Mouse (Mus musculus): ENCODE results near the gene Nubpl. TPM values are rescaled to one million over a fixed set of nuclear protein-coding genes. Genes with fewer than 3 reads are reported as not detected.

Nubpl gene
- polyA plus RNA-seq, 1 experiment from 2014 or later = 9.9 TPM

GRCm38 (mm10) chr12:52146639-52147038 lies 49.1 kb downstream of the Nubpl start:
- DNase-seq (ENCODE audit: low spot score) (no peak), ATAC-seq (ENCODE audit: low read depth) (no peak)

DNA sequence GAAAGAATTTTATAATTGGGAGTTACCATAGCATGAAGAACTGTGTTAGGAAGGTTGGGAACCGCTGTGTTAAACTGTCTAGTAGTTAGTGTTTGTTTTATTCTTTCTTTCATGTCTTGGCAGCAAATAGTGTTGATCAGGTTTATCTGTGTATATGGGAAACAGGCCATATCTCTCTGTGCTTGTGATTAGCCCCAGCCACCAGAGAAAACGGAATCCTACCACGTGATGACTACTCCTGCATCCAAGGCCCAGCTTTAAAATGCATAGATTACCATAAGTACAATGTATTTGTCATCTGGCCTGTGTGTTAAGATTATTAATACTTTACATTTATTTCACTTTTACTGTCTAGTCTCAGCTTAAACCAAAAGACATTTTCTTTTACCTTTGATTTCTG lies 51.9 kb downstream of the Nubpl start:
- 86% methylated on average over 3 of the region's 3 CpGs for WGBS
- ATAC-seq (ENCODE audit: low read depth) (no peak), DNase-seq (ENCODE audit: low spot score) (no peak)
- H3K4me2 ChIP-seq (ENCODE audit: low read depth, low read length) = no peak overlapping the region
- no peaks in the 10 kb centered on the region for H3K4me1 ChIP-seq (ENCODE audit: control insufficient read depth, insufficient read depth, low read length)
- H3K9ac ChIP-seq (ENCODE audit: low read depth, low read length) = no peak overlapping the region
- no peak overlapping the region for H3K4me3 ChIP-seq (ENCODE audit: low read depth, low read length)
- H3K27ac ChIP-seq (replicated peaks; ENCODE audit: low read depth, low read length) = no peak overlapping the region
- peaks cover under 1% of the 10 kb centered on the region; the same call in 1 of the 2 replicates for H3K36me3 ChIP-seq (ENCODE audit: control insufficient read depth, insufficient read depth, low read length)
- H3K27me3 ChIP-seq (replicated peaks; ENCODE audit: control insufficient read depth, insufficient read depth, low read length) = no peaks in the 10 kb centered on the region
- H3K9me3 ChIP-seq (ENCODE audit: control insufficient read depth, low read length) = 0 out of 2 replicates have a peak, but pooled peaks cover under 1% of the 10 kb centered on the region

More at GRCm38 (mm10) chr12:52146639-52147038, 49.1 kb downstream of the Nubpl start:
- 86% methylated on average over 2 of the region's 2 CpGs for WGBS
- Histone ChIP-seq H3K4me2 (ENCODE audit: low read depth, low read length) (no peak overlapping the region), H3K9ac (ENCODE audit: low read depth, low read length) (no peak overlapping the region), H3K4me3 (ENCODE audit: low read depth, low read length) (no peak overlapping the region), H3K27me3 (replicated peaks; ENCODE audit: control insufficient read depth, insufficient read depth, low read length) (no peaks in the 10 kb centered on the region), H3K27ac (replicated peaks; ENCODE audit: low read depth, low read length) (no peak overlapping the region), H3K36me3 (ENCODE audit: control insufficient read depth, insufficient read depth, low read length) (peaks cover 8% of the 10 kb centered on the region; the same call in 1 of the 2 replicates), H3K9me3 (ENCODE audit: control insufficient read depth, low read length) (peaks cover 7% of the 10 kb centered on the region; the same call in 1 of the 2 replicates), H3K4me1 (ENCODE audit: control insufficient read depth, insufficient read depth, low read length) (no peaks in the 10 kb centered on the region)

DNA sequence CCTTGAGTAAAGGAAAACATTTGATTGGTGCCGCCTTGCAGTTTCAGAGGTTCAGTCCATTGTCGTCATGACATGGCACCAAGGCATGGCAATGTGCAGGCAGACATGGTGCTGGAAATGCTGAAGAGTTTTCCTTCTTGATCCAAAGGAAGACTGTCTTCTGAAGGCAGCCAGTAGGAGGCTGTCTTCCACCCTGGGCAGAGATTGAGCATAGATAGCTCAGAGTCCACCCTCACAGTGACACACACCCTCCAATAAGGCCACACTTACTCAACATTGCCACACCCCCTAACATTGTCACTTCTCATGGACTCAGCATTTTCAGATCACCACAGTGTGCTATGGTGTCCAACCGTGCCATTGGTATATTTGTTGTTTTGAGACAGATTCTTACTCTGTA lies 54.5 kb downstream of the Nubpl start:
- no peak overlapping the region for H3K9ac ChIP-seq (ENCODE audit: low read depth, low read length)
- H3K4me1 ChIP-seq (ENCODE audit: control insufficient read depth, insufficient read depth, low read length) = no peaks in the 10 kb centered on the region
- no peaks in the 10 kb centered on the region for H3K9me3 ChIP-seq (ENCODE audit: control insufficient read depth, low read length)
- WGBS = 92% methylated on average over 3 of the region's 3 CpGs
- no peaks in the 10 kb centered on the region for H3K27me3 ChIP-seq (replicated peaks; ENCODE audit: control insufficient read depth, insufficient read depth, low read length)
- DNase-seq (ENCODE audit: low spot score) (no peak), ATAC-seq (ENCODE audit: low read depth) (no peak)
- no peak overlapping the region for H3K27ac ChIP-seq (replicated peaks; ENCODE audit: low read depth, low read length)
- no peak overlapping the region for H3K4me3 ChIP-seq (ENCODE audit: low read depth, low read length)
- no peaks in the 10 kb centered on the region for H3K36me3 ChIP-seq (ENCODE audit: control insufficient read depth, insufficient read depth, low read length)
- no peak overlapping the region for H3K4me2 ChIP-seq (ENCODE audit: low read depth, low read length)

GRCm38 (mm10) chr12:52154906-52155305 lies 57.4 kb downstream of the Nubpl start:
- ATAC-seq (ENCODE audit: low read depth) = no peak

DNA sequence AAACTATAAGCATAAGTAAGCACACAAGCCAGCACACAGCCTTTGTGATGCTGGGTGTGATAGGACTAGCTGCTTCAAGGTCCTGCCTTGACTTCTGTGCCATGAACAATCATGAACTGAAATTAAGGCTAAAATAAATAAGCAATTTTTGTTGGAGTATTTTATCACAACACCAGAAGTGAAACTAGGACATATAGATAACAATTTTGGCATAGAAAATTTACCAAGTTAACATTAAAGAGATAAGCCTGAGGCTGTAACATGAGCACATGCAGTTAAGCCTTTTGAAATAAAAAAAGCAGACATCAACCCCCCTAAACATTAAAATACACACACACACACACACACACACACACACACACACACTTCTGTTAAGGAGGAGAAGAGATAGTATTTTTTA lies 66.9 kb downstream of the Nubpl start:
- Histone ChIP-seq H3K27me3 (replicated peaks; ENCODE audit: control insufficient read depth, insufficient read depth, low read length) (no peaks in the 10 kb centered on the region), H3K4me2 (ENCODE audit: low read depth, low read length) (no peak overlapping the region), H3K9me3 (ENCODE audit: control insufficient read depth, low read length) (peaks cover 3% of the 10 kb centered on the region; the same call in 1 of the 2 replicates), H3K27ac (replicated peaks; ENCODE audit: low read depth, low read length) (no peak overlapping the region), H3K4me1 (ENCODE audit: control insufficient read depth, insufficient read depth, low read length) (no peaks in the 10 kb centered on the region), H3K9ac (ENCODE audit: low read depth, low read length) (no peak overlapping the region), H3K36me3 (ENCODE audit: control insufficient read depth, insufficient read depth, low read length) (no peaks in the 10 kb centered on the region), H3K4me3 (ENCODE audit: low read depth, low read length) (no peak overlapping the region)
- no peak for DNase-seq (ENCODE audit: low spot score)
- no peak for ATAC-seq (ENCODE audit: low read depth)

More at GRCm38 (mm10) chr12:52154906-52155305, 57.4 kb downstream of the Nubpl start:
- no peaks in the 10 kb centered on the region for H3K36me3 ChIP-seq (ENCODE audit: control insufficient read depth, insufficient read depth, low read length)
- H3K27ac ChIP-seq (replicated peaks; ENCODE audit: low read depth, low read length) = no peak overlapping the region
- no peak for DNase-seq (ENCODE audit: low spot score)
- H3K4me2 ChIP-seq (ENCODE audit: low read depth, low read length) = no peak overlapping the region
- H3K27me3 ChIP-seq (replicated peaks; ENCODE audit: control insufficient read depth, insufficient read depth, low read length) = no peaks in the 10 kb centered on the region
- H3K9ac ChIP-seq (ENCODE audit: low read depth, low read length) = no peak overlapping the region
- WGBS = 89% methylated on average over 4 of the region's 4 CpGs
- H3K9me3 ChIP-seq (ENCODE audit: control insufficient read depth, low read length) = no peaks in the 10 kb centered on the region
- no peak overlapping the region for H3K4me3 ChIP-seq (ENCODE audit: low read depth, low read length)
- no peaks in the 10 kb centered on the region for H3K4me1 ChIP-seq (ENCODE audit: control insufficient read depth, insufficient read depth, low read length)

GRCm38 (mm10) chr12:52186205-52186793 lies 88.8 kb downstream of the Nubpl start:
- Histone ChIP-seq H3K4me2 (ENCODE audit: low read depth, low read length) (no peak overlapping the region), H3K4me1 (ENCODE audit: control insufficient read depth, insufficient read depth, low read length) (peaks cover 5% of the 10 kb centered on the region), H3K9me3 (ENCODE audit: control insufficient read depth, low read length) (no peaks in the 10 kb centered on the region), H3K36me3 (ENCODE audit: control insufficient read depth, insufficient read depth, low read length) (no peaks in the 10 kb centered on the region), H3K27me3 (replicated peaks; ENCODE audit: control insufficient read depth, insufficient read depth, low read length) (no peaks in the 10 kb centered on the region), H3K9ac (ENCODE audit: low read depth, low read length) (no peak overlapping the region), H3K4me3 (ENCODE audit: low read depth, low read length) (no peak overlapping the region), H3K27ac (replicated peaks; ENCODE audit: low read depth, low read length) (peak overlapping the region; percentile 65)
- peak; percentile 23 for DNase-seq (ENCODE audit: low spot score)
- peak; percentile 55; the same call in 1 of the 2 replicates for ATAC-seq (ENCODE audit: low read depth)
- WGBS = 23% methylated on average over 1 of the region's 1 CpGs

DNA sequence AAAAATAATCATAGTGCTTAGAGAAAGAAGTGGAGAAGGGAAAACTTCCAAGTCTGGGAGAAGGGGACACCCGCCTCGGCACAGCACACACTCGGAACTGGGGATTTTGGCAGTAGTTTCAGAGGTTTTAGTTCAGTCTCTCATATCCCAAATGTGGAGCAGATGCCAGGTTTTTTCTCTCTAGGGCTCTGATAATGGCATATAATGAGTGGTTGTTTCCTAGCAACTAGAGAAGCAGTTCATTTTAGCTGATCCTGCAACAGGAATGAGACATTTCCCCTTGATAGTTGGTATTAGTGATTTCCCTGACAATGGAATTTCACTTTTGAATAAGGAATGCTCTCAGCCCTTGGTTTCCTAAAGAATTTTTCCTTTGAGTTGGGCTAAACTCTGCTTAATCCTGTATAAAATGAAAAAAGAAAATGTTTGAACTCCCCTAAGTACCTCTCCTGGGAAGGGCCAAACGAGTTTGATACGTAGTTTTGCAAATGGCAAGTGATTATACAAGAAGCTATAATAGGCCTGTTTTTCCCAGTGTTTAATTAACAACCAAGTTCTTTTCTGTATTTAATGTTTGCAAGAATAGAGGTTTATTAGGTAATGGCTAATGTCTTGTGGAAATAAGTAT lies 89.5 kb downstream of the Nubpl start:
- ATAC-seq (ENCODE audit: low read depth) (peak; percentile 77), DNase-seq (ENCODE audit: low spot score) (peak; percentile 90)
- Histone ChIP-seq H3K9me3 (ENCODE audit: control insufficient read depth, low read length) (no peaks in the 10 kb centered on the region), H3K36me3 (ENCODE audit: control insufficient read depth, insufficient read depth, low read length) (no peaks in the 10 kb centered on the region), H3K4me3 (ENCODE audit: low read depth, low read length) (no peak overlapping the region), H3K27ac (replicated peaks; ENCODE audit: low read depth, low read length) (no peak overlapping the region), H3K4me2 (ENCODE audit: low read depth, low read length) (no peak overlapping the region), H3K27me3 (replicated peaks; ENCODE audit: control insufficient read depth, insufficient read depth, low read length) (no peaks in the 10 kb centered on the region), H3K9ac (ENCODE audit: low read depth, low read length) (no peak overlapping the region), H3K4me1 (ENCODE audit: control insufficient read depth, insufficient read depth, low read length) (peaks cover 5% of the 10 kb centered on the region)
- 22% methylated on average over 5 of the region's 5 CpGs for WGBS

GRCm38 (mm10) chr12:52198471-52198870 lies 100.9 kb downstream of the Nubpl start:
- no peak overlapping the region for H3K9ac ChIP-seq (ENCODE audit: low read depth, low read length)
- no peak overlapping the region for H3K4me3 ChIP-seq (ENCODE audit: low read depth, low read length)
- H3K4me2 ChIP-seq (ENCODE audit: low read depth, low read length) = no peak overlapping the region
- no peak overlapping the region for H3K27ac ChIP-seq (replicated peaks; ENCODE audit: low read depth, low read length)
- WGBS = 55% methylated on average over 4 of the region's 4 CpGs
- no peaks in the 10 kb centered on the region for H3K36me3 ChIP-seq (ENCODE audit: control insufficient read depth, insufficient read depth, low read length)
- DNase-seq (ENCODE audit: low spot score) = no peak
- no peaks in the 10 kb centered on the region for H3K4me1 ChIP-seq (ENCODE audit: control insufficient read depth, insufficient read depth, low read length)
- H3K27me3 ChIP-seq (replicated peaks; ENCODE audit: control insufficient read depth, insufficient read depth, low read length) = no peaks in the 10 kb centered on the region
- no peaks in the 10 kb centered on the region for H3K9me3 ChIP-seq (ENCODE audit: control insufficient read depth, low read length)
- no peak for ATAC-seq (ENCODE audit: low read depth)

Measured in embryonic facial prominence, embryonic 14.5 days (tissue).